Mouse (Mus musculus) frontal cortex, postnatal 14 days (tissue): Measurements from ENCODE around the gene Zpr1.
A peak's percentile ranks its signal among the peaks of the same experiment; 100 is the strongest.
"Not testable (repeated sequence)": the region's sequence is repeated elsewhere in the genome, so short reads cannot be mapped to it uniquely, and the experiment has no call there.

ENCODE experiments used
- DNase-seq, 2 experiments: peaks; one replicate each; pipeline ENCODE4 v3.0.0; 2022; ENCODE audit warnings: low spot score in 2 of 2

Gene Zpr1

DNA sequence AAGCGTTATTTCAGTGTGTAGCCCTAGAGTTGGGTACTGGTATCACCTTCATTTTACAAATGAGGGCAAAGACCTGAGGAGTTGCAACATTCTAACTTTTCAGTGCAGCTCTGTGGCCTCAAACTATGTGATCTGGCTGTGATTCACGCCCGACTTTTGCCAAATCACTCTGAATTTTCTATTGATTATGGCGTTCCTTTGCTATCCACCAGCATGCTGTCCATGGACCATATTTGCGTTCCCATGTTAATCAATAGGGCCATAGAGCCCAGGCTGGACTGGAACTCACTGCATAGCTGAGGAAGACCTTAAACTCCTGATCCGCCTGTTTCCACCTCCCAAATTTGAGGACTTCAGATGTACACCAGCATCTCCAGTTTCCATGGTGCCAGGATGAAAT is 13.8 kb upstream of the Zpr1 start:
- no peak for DNase-seq

DNA sequence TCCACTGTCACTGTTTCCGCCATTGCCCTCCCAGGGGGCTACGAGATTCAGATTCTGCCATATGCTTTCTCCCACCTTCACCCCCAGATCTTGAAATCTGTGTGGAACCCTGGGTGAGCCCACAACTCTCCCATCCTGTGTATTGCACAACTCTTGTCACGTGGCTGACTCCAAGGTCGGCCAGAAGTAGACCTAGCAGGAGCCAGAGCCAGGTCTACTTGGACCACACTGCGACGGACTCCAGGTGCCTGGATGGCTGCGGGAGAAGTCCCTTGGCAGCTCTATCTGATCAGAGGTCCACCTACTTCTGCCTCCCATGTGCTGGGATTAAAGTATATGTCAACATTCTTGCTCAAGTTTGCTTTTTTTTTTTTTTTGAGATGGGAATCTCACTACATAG is 11.7 kb upstream of the Zpr1 start:
- DNase-seq: no peak

DNA sequence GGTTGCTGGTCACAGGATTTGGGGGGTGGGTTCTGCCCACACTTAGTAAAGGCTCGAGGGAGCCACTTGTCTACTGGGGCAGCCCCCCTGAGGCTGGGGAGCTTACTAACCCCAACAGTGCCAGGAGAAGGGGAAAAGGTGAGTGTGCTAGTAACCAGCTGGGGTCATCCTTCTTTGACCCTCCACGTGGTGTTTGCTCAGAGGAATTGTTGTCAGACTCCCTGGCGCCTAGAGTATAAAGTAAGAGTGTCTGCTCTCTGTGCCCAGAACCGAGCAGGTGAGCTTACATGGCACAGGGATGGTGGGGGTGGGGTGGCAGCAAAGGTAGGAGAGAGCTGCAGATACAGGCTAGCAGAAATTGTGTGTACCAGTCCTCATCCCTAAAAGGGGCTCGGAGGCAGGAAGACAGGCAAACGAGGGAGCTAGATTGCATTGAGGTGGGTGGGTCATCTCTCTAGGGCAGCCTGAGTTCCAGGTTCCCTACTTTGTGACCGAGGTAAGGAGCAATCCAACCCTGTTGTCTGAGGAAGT is 4.5 kb upstream of the Zpr1 start, which contains the start of gene Apoa5:
Gene Apoa5 (plus strand): TSS at position 291 of the 531 bp plus-strand sequence.
- no peak for DNase-seq

DNA sequence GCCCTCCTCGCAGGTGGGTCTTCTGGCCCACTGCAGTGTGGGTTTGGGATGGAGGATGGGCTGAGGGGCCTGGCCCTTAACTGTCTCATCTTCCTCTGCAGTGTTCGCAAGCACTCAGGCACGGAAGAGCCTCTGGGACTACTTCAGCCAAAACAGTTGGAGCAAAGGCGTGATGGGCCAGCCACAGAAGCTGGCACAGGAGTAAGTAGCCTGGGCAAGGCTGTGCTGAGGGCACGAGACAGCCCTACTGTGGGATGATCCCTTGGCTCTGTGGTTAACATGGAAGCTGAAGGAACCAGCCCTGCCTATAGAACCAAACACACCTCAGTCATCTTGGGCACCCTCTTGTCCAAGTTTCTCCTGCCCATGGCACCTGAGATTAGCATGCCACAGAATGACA is 3.7 kb upstream of the Zpr1 start:
- DNase-seq: no peak

DNA sequence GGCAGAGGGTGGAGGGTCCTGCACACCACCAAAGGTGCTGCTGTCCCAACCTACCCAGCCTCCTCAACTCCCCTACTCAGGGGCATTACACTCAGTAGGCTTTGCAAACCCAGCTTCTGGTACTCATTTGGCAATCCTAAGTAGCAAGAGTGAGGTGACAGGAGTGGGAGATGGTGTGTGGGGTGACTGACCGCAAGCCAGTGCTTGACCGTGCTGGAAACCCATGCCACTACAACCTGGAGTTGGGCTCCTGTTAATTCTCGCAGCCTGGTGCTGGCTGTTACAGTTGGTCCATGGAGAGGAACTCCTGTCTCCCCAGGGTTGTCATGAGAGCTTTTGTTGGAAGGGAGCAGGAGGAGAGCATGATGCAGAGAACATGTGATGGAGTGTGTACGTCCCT is 2.1 kb upstream of the Zpr1 start:
- no peak for DNase-seq

DNA sequence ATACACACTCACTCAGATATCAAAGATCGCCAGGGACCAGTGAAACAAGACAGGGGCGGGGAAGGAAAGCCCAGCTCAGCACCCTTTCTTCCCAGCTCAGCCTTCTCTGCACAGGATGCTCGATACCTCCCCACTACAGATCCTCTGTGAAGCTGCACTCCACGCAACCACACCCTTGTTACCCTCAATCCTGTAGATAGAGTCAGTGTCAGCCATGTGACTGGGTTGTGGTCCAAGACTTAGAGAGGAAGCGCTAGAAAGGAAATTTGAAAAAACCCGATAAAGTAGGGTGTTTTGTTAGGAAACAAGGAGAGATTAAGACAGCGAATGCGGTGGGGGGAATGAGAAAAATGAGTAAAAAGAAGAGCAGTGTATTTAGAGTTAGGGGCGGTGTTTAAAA is 794 bp upstream of the Zpr1 start:
- no peak for DNase-seq

DNA sequence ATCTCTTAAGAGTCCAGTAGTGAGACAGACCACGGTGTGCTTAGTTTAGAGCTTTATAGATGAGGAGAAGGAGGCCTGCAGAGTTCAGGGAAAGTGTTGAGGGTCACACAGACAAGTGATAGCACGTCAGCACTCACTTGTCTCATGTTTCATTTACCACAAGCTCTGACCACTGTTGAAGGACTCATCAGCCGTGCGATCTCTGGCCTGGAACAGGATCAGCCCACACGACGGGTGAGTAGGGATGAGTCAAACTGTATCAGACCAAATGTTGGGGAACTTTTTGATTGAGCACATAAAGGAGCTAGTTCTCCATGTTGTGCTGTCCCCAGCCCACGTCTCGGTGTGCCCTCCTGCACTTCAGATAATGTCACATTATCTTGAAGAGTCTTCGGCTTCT is 1.6 kb downstream of the Zpr1 start:
- no peak for DNase-seq

DNA sequence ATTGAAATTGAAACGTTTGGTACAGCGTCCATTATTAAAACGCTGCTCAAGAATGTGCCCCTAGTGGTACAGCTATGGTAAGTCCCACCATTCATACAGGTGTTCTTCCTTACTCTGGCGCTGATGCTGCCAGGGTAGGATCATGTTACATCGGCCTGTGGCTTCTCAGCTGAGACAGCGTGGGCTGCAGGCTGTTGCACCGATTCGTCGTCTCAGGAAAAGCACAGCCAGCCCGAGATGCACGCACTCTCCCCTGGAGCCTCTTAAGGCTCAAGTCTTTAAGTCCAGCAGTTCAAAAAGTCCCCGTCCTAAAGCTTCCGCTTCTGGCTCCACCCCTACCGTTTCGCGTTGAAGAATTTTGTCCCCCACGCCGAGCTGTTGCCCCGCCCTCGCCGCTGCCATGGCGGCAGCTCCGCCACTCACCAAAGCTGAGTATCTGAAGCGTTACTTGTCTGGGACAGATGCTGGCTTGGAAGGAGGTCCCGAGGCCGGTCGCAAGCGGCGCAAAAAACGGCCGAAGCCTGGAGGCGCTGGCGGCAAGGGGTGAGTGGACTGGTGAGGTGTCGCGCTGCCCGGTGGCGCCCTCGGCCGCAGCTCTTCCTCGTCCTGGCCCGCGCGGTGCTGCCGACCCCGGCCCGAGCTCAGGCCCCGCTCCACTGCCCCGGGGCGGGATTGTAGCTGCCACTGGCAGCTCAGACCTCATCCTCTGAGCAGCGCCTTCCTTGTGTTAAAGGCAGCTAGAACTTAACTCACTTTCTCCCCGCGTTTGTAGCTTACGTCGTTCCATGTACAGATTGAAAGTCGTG is 10.0 kb downstream of the Zpr1 start, which contains the start of gene Bud13:
Gene Bud13 (plus strand): TSS at position 378 of the 806 bp plus-strand sequence.
- peak; percentile 83 to 89 for DNase-seq

DNA sequence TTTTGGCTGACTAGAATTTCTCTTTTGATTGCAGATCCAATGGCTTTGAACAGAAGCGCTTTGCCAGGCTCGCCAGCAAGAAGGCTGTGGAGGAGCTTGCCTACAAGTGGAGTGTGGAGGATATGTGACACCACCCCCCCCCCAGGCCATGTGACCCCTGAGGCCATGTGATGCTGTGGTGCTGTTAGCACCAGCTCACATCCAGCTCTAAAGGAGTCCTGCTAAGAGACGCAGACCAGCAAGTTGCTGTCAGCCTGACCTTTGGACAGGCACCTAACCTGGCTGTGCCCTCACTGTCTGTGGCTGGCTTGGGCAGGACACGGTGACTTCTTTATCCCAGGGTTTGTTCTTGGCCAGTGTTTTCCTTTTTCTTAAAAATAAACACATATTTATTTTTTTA is 25.5 kb downstream of the Zpr1 start:
- DNase-seq: no peak

DNA sequence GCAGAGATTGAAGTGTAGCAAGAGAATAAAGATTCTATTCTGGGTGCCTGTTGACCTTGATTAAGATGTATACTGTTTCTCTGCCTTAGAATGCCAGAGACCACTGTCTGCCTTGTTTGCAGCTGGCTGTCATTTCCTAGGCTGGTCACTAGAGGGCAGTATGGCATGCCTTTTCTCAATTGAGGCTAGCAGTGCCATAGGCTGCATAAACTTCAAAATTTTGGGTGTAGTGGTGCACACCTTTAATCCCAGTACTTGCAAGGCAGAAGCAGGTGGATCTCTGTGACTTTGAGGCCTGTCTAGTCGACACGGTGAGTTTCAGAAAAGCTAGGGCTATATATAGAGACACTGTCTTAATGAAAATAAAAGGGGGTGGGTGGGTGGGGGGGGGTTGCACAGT is 29.3 kb downstream of the Zpr1 start:
- DNase-seq: peak in 1 of 2 experiments; percentile 49

DNA sequence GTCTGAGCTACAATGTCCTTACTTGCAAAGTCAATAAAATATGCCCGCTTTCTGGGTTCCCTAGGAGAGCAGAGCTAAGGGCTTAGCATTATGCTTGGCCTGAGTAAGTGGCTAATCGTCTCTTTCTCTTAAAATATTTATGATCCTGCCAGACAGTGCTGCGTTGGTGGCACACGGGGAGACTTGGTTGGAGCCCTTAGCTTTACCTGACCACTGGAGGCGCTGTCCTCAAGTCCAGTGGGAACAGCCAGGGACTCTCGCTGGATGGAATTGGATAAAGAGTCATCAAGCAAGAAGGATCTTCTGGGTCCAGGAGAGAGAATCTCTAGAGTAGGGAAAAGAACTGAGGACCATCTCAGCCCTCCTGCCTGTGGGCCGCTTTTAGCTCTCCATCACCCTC is 36.3 kb downstream of the Zpr1 start:
- no peak for DNase-seq

DNA sequence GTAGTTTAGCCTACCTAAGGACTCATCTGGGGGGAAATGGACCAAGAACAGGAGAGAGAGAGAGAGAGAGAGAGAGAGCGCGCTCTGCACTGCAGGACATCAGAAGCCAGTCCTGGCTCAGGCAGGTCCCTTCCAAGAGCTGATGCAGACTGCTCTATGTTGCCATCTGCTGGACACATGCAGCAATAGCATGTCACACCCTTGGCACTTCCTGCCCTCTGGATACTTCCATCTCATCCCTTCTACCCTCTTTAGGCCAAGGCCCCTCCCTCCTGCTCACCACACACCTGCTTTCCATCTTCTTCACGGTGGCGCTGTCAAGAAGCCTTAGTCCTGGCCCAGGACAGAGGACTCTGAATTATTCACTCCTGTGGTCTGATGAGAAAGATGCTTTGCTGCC is 41.6 kb downstream of the Zpr1 start:
- DNase-seq: peak in 1 of 2 experiments; percentile 55

DNA sequence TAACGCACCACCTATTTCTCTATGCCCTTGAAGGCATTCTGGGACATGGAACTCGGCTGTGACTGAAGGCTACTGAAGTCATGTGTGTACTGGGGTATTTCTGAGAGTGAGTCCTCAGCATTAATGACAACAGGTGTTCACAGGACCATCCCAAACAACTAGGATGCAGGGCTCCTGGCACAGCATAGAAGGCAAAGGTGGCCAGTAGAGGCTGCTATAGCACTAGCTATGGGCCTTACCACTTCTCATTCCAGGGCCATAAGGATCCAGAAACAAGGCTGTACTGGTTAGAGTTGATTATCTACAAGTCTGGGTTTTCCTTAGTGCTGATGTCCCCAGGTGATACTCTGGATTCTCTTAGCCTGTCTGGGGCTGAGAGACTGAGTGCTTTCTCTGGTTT is 42.1 kb downstream of the Zpr1 start:
- DNase-seq: no peak

DNA sequence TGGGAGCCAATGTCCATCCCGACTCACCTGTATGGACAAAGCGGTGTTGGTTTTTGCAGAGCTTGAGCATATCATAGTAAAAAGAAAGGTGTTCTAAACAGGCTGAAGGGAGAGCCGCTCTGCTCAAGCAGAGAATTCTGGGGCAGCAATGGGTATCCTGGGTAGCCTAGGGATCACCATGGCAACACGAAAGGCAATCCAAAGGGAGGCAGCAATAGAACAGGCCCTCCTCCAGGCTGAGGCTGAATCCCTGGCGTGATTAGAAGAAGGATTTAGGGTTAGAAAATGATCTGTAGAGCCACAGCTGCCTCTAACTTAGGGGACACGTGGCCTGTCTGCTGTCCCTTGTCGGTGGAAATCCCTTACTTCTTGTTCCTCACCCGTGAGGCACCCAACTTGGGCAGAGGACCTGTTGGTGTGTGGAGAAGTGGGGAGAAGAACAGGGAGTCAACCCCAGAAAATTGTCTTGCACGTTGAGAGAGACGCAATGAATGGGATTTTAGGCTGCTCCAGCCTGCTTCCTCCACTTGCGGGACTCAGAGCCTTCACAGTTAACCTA is 43.0 kb downstream of the Zpr1 start:
- no peak for DNase-seq

DNA sequence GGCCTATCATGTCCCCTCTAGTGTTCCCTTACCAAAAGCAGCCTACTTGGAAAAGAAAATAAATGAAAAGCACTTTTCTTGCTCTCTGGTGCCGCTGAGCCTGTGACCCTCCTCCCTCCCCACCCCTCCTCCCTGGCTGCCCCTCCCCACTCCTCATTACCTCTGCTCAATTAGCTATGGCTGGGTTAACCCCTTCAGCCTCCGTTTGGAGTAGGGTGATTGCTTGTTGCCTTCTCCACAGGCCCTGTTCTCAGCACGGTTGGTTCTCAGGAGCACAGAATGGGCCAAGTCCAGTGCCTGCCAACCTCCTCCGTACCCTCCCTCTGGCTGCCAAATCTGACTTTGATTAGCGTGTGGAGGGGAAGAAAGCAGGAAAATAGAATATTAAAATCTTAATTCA is 43.5 kb downstream of the Zpr1 start:
- DNase-seq: no peak

DNA sequence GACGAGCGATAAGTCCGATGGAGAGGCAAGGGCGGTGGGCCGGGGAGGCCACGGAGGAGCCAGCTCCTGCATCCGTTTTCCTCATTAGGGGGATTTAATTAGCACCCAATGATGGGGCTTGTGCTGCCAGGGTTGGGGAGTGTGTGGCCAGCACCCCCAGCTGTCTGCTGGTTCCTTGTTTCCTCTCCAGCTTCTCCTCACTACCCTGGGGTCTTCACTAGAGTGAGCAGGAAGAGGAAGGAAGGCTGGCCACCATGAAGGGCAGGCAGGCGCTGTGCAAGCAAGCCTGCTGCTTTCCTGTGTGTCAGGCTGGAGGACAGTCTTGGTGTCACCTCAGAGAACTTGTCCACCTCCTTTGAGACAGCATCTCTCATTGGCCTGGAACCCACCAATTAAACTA is 44.0 kb downstream of the Zpr1 start:
- no peak for DNase-seq

DNA sequence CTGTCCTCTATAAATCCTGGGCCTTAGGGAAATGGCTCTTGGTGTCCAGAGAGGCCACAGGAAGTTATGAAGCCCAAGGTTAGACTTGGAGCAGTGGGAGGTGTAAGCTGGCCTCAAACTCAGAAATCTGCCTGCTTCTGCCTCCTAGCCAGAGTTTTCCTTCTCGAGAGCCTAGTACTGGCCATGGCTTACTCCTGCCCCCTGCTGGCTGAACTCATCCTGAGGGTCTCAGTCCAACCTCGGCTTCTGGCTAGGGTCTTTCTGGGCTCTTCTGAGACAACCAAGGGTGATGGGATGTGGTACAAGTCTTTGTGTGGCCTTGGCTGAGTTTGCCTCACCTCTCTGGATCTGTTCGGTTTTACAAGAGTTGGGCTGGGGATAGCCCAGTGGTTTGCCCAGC is 45.1 kb downstream of the Zpr1 start:
- DNase-seq: no peak

DNA sequence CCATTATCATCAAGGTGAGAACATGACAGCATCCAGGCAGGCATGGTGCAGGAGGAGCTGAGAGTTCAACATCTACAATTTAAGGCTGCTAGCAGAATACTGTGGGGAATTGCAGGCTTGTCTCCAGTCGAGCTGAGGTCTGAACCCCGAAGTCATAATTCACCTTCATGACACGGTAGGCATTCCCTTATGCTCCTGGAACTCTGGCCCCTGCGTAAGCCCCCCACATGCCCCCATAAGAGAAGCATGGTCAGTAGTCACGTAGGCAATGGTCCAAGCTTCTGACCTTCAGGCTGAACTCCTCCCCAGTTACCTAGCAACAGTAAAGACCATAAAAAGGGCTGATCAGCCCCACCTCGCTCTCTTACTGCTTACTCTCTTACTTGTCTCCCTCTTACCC is 47.0 kb downstream of the Zpr1 start, which contains the start of gene 4931429L15Rik:
Gene 4931429L15Rik (minus strand): TSS at position 101 of the 400 bp plus-strand sequence.
- not testable (repeated sequence) for DNase-seq

DNA sequence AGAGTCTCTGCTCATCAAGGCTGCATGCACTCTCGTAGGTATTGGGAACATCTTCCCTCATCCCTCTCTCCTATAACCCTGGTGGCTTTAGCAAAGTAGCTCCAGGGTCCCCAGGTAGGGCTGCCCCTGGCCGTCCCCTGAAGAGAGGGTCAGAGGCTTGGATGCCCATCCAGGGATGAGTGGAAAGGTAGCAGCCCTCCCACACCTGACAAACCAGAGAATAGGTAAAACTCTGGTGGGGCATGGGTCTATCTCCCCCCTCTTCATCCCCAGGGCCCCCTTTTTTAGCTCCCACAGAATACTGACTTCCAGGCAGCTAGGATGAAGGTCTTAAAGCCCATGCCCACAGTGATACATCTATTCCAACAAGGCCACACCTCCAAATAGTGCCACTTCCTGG is 47.6 kb downstream of the Zpr1 start:
- no peak for DNase-seq

DNA sequence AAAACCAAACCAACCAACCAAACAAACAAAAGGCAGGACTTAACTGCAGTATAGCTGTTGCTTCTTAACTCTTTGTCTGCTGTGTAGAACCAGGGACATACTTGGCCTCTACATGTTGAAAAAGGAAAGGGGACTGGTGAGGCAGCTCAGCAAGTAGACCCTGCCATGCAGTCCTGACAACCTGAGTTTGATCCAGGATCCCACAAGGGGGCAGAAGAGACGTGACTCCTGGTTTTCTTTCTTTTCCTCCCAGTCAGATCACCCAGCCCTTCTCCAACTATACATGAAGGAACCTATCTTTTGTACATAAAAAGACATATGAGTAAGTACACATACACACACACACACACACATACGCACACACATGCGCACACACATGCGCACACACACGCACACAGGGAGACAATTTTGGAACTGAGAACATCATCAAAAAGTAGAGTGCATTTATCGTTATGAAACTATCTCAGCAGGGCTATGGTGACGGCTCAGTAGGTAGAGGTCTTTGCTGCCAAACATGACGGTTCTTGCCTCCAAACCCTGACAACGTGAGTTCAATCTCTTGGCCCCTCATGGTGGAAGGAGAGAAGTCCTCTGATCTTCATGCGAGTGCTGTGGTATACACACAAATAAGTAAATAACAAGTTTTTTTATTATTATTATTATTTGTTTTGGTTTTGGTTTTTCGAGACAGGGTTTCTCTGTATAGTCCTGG is 54.0 kb downstream of the Zpr1 start:
- DNase-seq: no peak

DNA sequence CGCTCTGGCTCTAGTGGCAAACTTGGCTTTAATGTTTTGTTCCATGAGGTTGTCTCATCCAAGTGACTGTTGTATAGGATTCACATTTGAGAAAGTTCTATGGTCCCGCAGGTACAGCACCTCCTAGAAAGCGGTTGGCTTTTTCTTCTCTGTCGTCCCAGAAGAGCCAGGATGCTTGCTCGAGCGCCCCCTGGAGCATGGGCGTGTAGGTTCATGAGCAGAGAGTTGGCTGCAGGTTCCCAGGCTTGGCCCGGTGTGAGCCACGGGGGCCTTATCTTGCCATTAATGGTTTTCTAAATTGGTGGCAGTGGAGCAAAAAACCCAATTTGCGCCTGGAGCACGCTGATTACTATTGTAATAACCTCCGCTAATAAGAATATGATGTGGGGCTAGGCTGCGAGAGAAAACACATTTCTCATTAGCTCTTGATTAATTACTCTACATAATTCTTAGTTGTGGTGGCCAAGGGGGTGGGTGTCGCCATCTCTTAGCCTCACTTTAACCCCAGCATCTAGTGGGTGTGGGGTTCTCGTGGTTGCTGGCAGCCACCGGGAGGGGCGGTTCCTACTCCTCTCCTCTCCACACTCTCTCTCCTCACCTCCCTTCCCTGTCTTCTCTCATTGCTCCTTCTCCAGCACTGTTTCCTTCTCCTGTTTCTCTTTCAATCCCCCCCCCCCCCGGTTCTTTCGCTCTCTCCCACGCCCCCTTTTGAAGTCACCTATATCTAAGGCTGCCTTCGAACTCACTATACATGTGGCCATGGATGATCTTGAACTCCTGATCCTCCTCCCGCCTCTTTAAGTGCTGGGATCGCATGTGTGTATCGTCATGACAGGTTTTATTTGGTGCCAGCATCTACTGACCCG is 55.1 kb downstream of the Zpr1 start:
- DNase-seq: no peak
